Comparison of ENCODE assay signal across 8 mouse cellular contexts in genomic region chr3:81017385-81018051, GRCm38 (mm10). TPM values are rescaled to one million over a fixed set of nuclear protein-coding genes. Genes with fewer than 3 reads are reported as not detected.
DNase-seq lines count a peak whose midpoint lies in the region; ATAC-seq lines count a peak whose summit lies in the region.

No protein-coding gene starts in this region.

- H3K4me3 ChIP-seq in intestine, embryonic 16.5 days (ENCODE audit: low read length) = no peak overlapping the region

- no peaks in the 10 kb centered on the region for H3K27me3 ChIP-seq in intestine, embryonic 16.5 days (replicated peaks; ENCODE audit: control insufficient read depth, insufficient read depth, low read length)

- H3K4me1 ChIP-seq in intestine, embryonic 16.5 days (ENCODE audit: control insufficient read depth, insufficient read depth, low read length) = peaks cover 13% of the 10 kb centered on the region

- no peak overlapping the region for H3K9ac ChIP-seq in intestine, embryonic 16.5 days (ENCODE audit: low read depth, low read length)

- H3K36me3 ChIP-seq in intestine, embryonic 16.5 days (ENCODE audit: control insufficient read depth, insufficient read depth, low read length) = no peaks in the 10 kb centered on the region

- peak; percentile 97 for ATAC-seq in intestine, embryonic 16.5 days

- peak overlapping the region; percentile 87 for H3K27ac ChIP-seq in intestine, embryonic 16.5 days (ENCODE audit: low read length)

- H3K9me3 ChIP-seq in intestine, embryonic 16.5 days (ENCODE audit: control insufficient read depth, low read length) = no peaks in the 10 kb centered on the region

- intact Hi-C loops in left cerebral cortex, postnatal 14 days (cut with DNase I) = no loop called here

- H3K4me2 ChIP-seq in intestine, embryonic 16.5 days (ENCODE audit: low read depth, low read length) = no peak overlapping the region; the same call in 1 of the 2 replicates

- peak; percentile 12 to 23 for DNase-seq in left cerebral cortex, postnatal 14 days (ENCODE audit: low spot score in 2 of 2)
- DNase-seq in left cerebral cortex, adult 9 months (ENCODE audit: low spot score in 2 of 2) = no peak
- DNase-seq in adrenal gland, postnatal 4 days (ENCODE audit: low spot score in 2 of 2) = peak; percentile 42 to 74
- DNase-seq in lung, postnatal 14 days = peak; percentile 78
- DNase-seq in B cell, adult 2 months = no peak
- DNase-seq in retina, embryonic 14.5 days (ENCODE audit: low spot score) = no peak
- no peak for DNase-seq in embryo, embryonic 10.5 days (ENCODE audit: low spot score)

- WGBS in intestine, embryonic 16.5 days = 73% methylated on average over 5 of the region's 5 CpGs

RNA-seq across cellular contexts. Expression of gene Pdgfc, which starts 18.7 kb away (rescaled TPM):
- 1 to 10 TPM; 6.5 TPM for total RNA-seq in left cerebral cortex, postnatal 14 days (2021)
- 10 to 100 TPM; 19.8 to 21.3 TPM for total RNA-seq in adrenal gland, postnatal 4 days (2021)
- 9.0 and 9.2 TPM in 2 replicates for polyA plus RNA-seq in intestine, embryonic 16.5 days (2015; fragmentation: Nextera tagmentation; extraction: Ambion mirVana)

Comparison
In these comparisons a context has a peak if more than half of its experiments do, and no peak if none do; other contexts are left out.
1. DNase-seq: peak in left cerebral cortex, postnatal 14 days (2 of 2), adrenal gland, postnatal 4 days (2 of 2) and lung, postnatal 14 days (single experiment); none in left cerebral cortex, adult 9 months (0 of 2), B cell, adult 2 months (0 of 2), retina, embryonic 14.5 days (single experiment) and embryo, embryonic 10.5 days (single experiment).